Mouse (Mus musculus) c-Kit-positive CD71-negative TER-119-negative erythroid progenitor cells, embryonic 14.5 days (primary cell): Measurements from ENCODE around the gene Kcnmb2.

Experiments used
- DNase-seq: peaks from one replicate; pipeline ENCODE4 v3.0.0-alpha.2; 2013; ENCODE audit warnings: low read depth

The Kcnmb2 gene

GRCm38 (mm10) chr3:32012205-32012931, 110.1 kb downstream of the Kcnmb2 start:
- DNase-seq, result no peak

GRCm38 (mm10) chr3:32020981-32021380, 118.7 kb downstream of the Kcnmb2 start:
- no peak for DNase-seq

GRCm38 (mm10) chr3:32029375-32030050, 127.2 kb downstream of the Kcnmb2 start:
- DNase-seq, result no peak

- no peak for DNase-seq
These were observed 130.1 kb downstream of the Kcnmb2 start for GRCm38 (mm10) chr3:32032381-32032780.

- no peak for DNase-seq
These were observed 141.5 kb downstream of the Kcnmb2 start for GRCm38 (mm10) chr3:32043814-32044213.

- DNase-seq, result no peak
These were observed 146.5 kb downstream of the Kcnmb2 start for GRCm38 (mm10) chr3:32048777-32049176.

- no peak for DNase-seq
These were observed 150.3 kb downstream of the Kcnmb2 start for GRCm38 (mm10) chr3:32052596-32052995.

- no peak for DNase-seq
These were observed 151.4 kb downstream of the Kcnmb2 start for GRCm38 (mm10) chr3:32053610-32054241.

- DNase-seq, result no peak
These were observed 157.8 kb downstream of the Kcnmb2 start for GRCm38 (mm10) chr3:32059888-32060656.

GRCm38 (mm10) chr3:32062685-32063084, 160.4 kb downstream of the Kcnmb2 start:
- DNase-seq, result no peak

GRCm38 (mm10) chr3:32063312-32063711, 161.0 kb downstream of the Kcnmb2 start:
- no peak for DNase-seq

GRCm38 (mm10) chr3:32067004-32067935, 165.0 kb downstream of the Kcnmb2 start:
- DNase-seq, result no peak

GRCm38 (mm10) chr3:32073881-32074280, 171.6 kb downstream of the Kcnmb2 start:
- no peak for DNase-seq

- no peak for DNase-seq
These were observed 186.5 kb downstream of the Kcnmb2 start for GRCm38 (mm10) chr3:32088762-32089161.

- DNase-seq, result no peak
These were observed 199.1 kb downstream of the Kcnmb2 start for GRCm38 (mm10) chr3:32101391-32101790.

- DNase-seq, result no peak
These were observed 217.5 kb downstream of the Kcnmb2 start for GRCm38 (mm10) chr3:32119851-32120250.

GRCm38 (mm10) chr3:32121731-32122130, 219.4 kb downstream of the Kcnmb2 start:
- no peak for DNase-seq

GRCm38 (mm10) chr3:32125431-32125830, 223.1 kb downstream of the Kcnmb2 start:
- DNase-seq, result no peak

GRCm38 (mm10) chr3:32128391-32128790, 226.1 kb downstream of the Kcnmb2 start:
- DNase-seq, result no peak

- DNase-seq, result no peak
These were observed 228.4 kb downstream of the Kcnmb2 start for GRCm38 (mm10) chr3:32130696-32131095.

GRCm38 (mm10) chr3:32132395-32133004, 230.2 kb downstream of the Kcnmb2 start:
- no peak for DNase-seq
